Mouse (Mus musculus) G1E (cell line): ENCODE measurements at regions not wholly inside any gene's neighbourhood (a gene's known extent, or its start where the extent isn't known, plus 50 kb on each side); places are given as distances from the start of the nearest gene placed in this dataset.

Source experiments
- CTCF ChIP-seq: IDR thresholded peaks from 2 replicates; pipeline ENCODE4 v1.5.1; 2012; ENCODE audit warnings: low read depth, low read length, inconsistent platforms, mixed read lengths
- GATA1 ChIP-seq: IDR thresholded peaks from 2 replicates; pipeline ENCODE4 v1.6.1; 2012; ENCODE audit warnings: borderline replicate concordance, low read length, inconsistent platforms, mixed read lengths
- GATA2 ChIP-seq: IDR thresholded peaks from 2 replicates; pipeline ENCODE4 v1.6.1; 2012; ENCODE audit warnings: low read depth, low read length, inconsistent platforms, borderline replicate concordance
- TAL1 ChIP-seq: conservative IDR thresholded peaks from 2 replicates; pipeline ENCODE4 v1.6.1; 2012; ENCODE audit warnings: low read depth, low read length, inconsistent platforms, mixed read lengths

DNA sequence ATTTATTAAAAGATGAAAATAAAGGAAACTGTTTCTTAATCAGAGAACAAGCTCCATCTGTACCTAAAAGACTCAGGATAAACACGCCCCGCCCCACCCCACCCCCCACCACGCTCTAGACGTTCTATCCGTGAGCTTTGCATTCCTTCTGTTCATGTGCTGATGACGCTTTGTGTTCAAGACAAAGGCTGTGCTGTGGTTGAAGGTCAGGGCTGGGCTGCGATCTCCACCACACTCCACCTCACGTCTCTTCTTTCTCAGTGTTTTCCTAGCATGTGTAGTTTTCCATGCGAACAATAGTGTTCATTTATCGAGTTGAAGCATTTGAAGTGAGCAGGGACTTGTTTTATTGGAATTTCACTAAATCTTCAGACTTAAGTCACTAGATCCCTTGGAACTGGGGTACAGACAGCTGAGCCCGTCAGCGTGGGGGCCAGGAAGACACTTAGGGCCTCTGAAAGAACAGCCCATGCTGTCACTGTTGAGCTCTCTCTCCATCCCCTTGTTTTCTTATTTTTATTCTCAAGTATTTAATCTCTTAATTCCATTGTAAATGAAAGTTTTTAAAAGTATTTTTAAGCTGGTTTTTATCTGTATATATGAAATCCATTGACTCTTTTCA lies 148.1 kb upstream of the Olig3 start:
- TF ChIP-seq CTCF (no peak), GATA1 (no peak), GATA2 (no peak), TAL1 (no peak)
